Mouse (Mus musculus) urinary bladder, postnatal 4 days (tissue): ENCODE data around the gene Apoe.

Experiments
- DNase-seq, 2 experiments: peaks; one replicate each; pipeline ENCODE4 v3.0.0; 2021 to 2022; ENCODE audit warnings: low spot score in 2 of 2

The Apoe gene

GRCm38 (mm10) chr7:19664955-19665841 is 33.8 kb downstream of the Apoe start, which contains the start of gene Clptm1:
Clptm1 (minus strand) TSS chr7:19665033.
- peak; percentile 95 to 98 for DNase-seq

- DNase-seq: no peak
Observed at GRCm38 (mm10) chr7:19664455-19664954, 34.5 kb downstream of the Apoe start.

- DNase-seq: no peak
Observed at GRCm38 (mm10) chr7:19663940-19664339, 35.0 kb downstream of the Apoe start.

- no peak for DNase-seq
Observed at GRCm38 (mm10) chr7:19652614-19653013, 46.4 kb downstream of the Apoe start.

GRCm38 (mm10) chr7:19651063-19651786 is 47.8 kb downstream of the Apoe start:
- no peak for DNase-seq
